Mouse (Mus musculus) spleen, adult 12 weeks (tissue): ENCODE measurements around the gene Zfp366.
"Not testable (repeated sequence)": the region's sequence is repeated elsewhere in the genome, so short reads cannot be mapped to it uniquely, and the experiment has no call there.

Experiments used
- DNase-seq: peaks from one replicate; pipeline ENCODE4 v3.0.0; 2022; ENCODE audit warnings: low spot score

Zfp366 gene

GRCm38 (mm10) chr13:99184155-99184886 is at the start of gene Zfp366:
Gene Zfp366, plus strand, starts transcription at chr13:99184823.
- no peak for DNase-seq

GRCm38 (mm10) chr13:99138351-99139255 is 46.0 kb upstream of the Zfp366 start:
- DNase-seq: no peak

- DNase-seq: no peak
Observed at GRCm38 (mm10) chr13:99146355-99146871, 38.2 kb upstream of the Zfp366 start.

- DNase-seq: no peak
Observed at GRCm38 (mm10) chr13:99147645-99148111, 36.9 kb upstream of the Zfp366 start.

GRCm38 (mm10) chr13:99149551-99150305 is 34.9 kb upstream of the Zfp366 start:
- no peak for DNase-seq

GRCm38 (mm10) chr13:99150626-99151025 is 34.0 kb upstream of the Zfp366 start:
- DNase-seq: no peak

GRCm38 (mm10) chr13:99151121-99151520 is 33.5 kb upstream of the Zfp366 start:
- no peak for DNase-seq

GRCm38 (mm10) chr13:99152305-99152930 is 32.2 kb upstream of the Zfp366 start:
- no peak for DNase-seq

GRCm38 (mm10) chr13:99157709-99158108 is 26.9 kb upstream of the Zfp366 start:
- DNase-seq: no peak

GRCm38 (mm10) chr13:99158773-99159172 is 25.9 kb upstream of the Zfp366 start:
- no peak for DNase-seq

- no peak for DNase-seq
Observed at GRCm38 (mm10) chr13:99163071-99163470, 21.6 kb upstream of the Zfp366 start.

GRCm38 (mm10) chr13:99163521-99164359 is 20.9 kb upstream of the Zfp366 start:
- DNase-seq: no peak

- DNase-seq: no peak
Observed at GRCm38 (mm10) chr13:99164360-99164759, 20.3 kb upstream of the Zfp366 start.

GRCm38 (mm10) chr13:99169401-99169800 is 15.2 kb upstream of the Zfp366 start:
- no peak for DNase-seq

- no peak for DNase-seq
Observed at GRCm38 (mm10) chr13:99170337-99170736, 14.3 kb upstream of the Zfp366 start.

- DNase-seq: no peak
Observed at GRCm38 (mm10) chr13:99173849-99174248, 10.8 kb upstream of the Zfp366 start.

- not testable (repeated sequence) for DNase-seq
Observed at GRCm38 (mm10) chr13:99182828-99183227, 1.8 kb upstream of the Zfp366 start.

- no peak for DNase-seq
Observed at GRCm38 (mm10) chr13:99183257-99183895, 1.2 kb upstream of the Zfp366 start.

GRCm38 (mm10) chr13:99185573-99185972 is 950 bp downstream of the Zfp366 start:
- DNase-seq: no peak
